Mouse (Mus musculus) layer of hippocampus, postnatal 10 days (tissue): ENCODE data around the gene Wrap73. TPM values are rescaled to one million over a fixed set of nuclear protein-coding genes. Genes with fewer than 3 reads are reported as not detected.

Experiments used
- DNase-seq, 2 experiments: peaks; one replicate each; pipeline ENCODE4 v3.0.0; 2021; ENCODE audit warnings: low spot score in 2 of 2
- total RNA-seq, 2 experiments: library from RNA; stranded (reverse); gene quantifications; 2 replicates each; pipeline ENCODE4 v1.2.3; 2021

Gene Wrap73
- total RNA-seq, 2 experiments from 2014 or later, result 27.3 to 33.0 TPM

GRCm38 (mm10) chr4:154181001-154181400 lies 38.8 kb downstream of the Wrap73 start:
- no peak for DNase-seq

- no peak for DNase-seq
Observed at GRCm38 (mm10) chr4:154183566-154183965, 41.4 kb downstream of the Wrap73 start.

- DNase-seq, result no peak
Observed at GRCm38 (mm10) chr4:154185001-154185400, 42.8 kb downstream of the Wrap73 start.

- DNase-seq, result no peak
Observed at GRCm38 (mm10) chr4:154186002-154186537, 43.9 kb downstream of the Wrap73 start.

- no peak for DNase-seq
Observed at GRCm38 (mm10) chr4:154188948-154189347, 46.8 kb downstream of the Wrap73 start.

GRCm38 (mm10) chr4:154197961-154198360 lies 55.8 kb downstream of the Wrap73 start:
- no peak for DNase-seq

GRCm38 (mm10) chr4:154198377-154198961 lies 56.3 kb downstream of the Wrap73 start:
- no peak for DNase-seq

GRCm38 (mm10) chr4:154201511-154201910 lies 59.3 kb downstream of the Wrap73 start:
- no peak for DNase-seq

- no peak for DNase-seq
Observed at GRCm38 (mm10) chr4:154204532-154204931, 62.4 kb downstream of the Wrap73 start.

- no peak for DNase-seq
Observed at GRCm38 (mm10) chr4:154205392-154205791, 63.2 kb downstream of the Wrap73 start.

GRCm38 (mm10) chr4:154207261-154207660 lies 65.1 kb downstream of the Wrap73 start:
- peak; percentile 75 to 78 for DNase-seq

GRCm38 (mm10) chr4:154209054-154209453 lies 66.9 kb downstream of the Wrap73 start:
- no peak for DNase-seq

- no peak for DNase-seq
Observed at GRCm38 (mm10) chr4:154209825-154210224, 67.7 kb downstream of the Wrap73 start.

- DNase-seq, result no peak
Observed at GRCm38 (mm10) chr4:154211459-154211858, 69.3 kb downstream of the Wrap73 start.

GRCm38 (mm10) chr4:154213586-154213985 lies 71.4 kb downstream of the Wrap73 start:
- peak in 1 of 2 experiments; percentile 37 for DNase-seq

GRCm38 (mm10) chr4:154214075-154214474 lies 71.9 kb downstream of the Wrap73 start:
- DNase-seq, result no peak

Other genes starting within 250 kb of the Wrap73 start
- 10 to 100 TPM; 16.3 to 17.1 TPM for gene A430005L14Rik, start 185.1 kb upstream of the Wrap73 start, total RNA-seq
- 10 to 100 TPM; 12.0 to 14.6 TPM for gene Dffb, start 167.2 kb upstream of the Wrap73 start, total RNA-seq
- 10 to 100 TPM; 26.9 to 27.6 TPM for gene Cep104, start 167.2 kb upstream of the Wrap73 start, total RNA-seq
- 10 to 100 TPM; 57.3 to 64.8 TPM for gene Lrrc47, start 130.6 kb upstream of the Wrap73 start, total RNA-seq
- 1 to 10 TPM; 3.4 to 5.8 TPM for gene Smim1, start 116.1 kb upstream of the Wrap73 start, total RNA-seq
- 1 to 10 TPM; 1.4 to 2.3 TPM for gene Ccdc27, start 99.7 kb upstream of the Wrap73 start, total RNA-seq
- gene Trp73, start 2.2 kb upstream of the Wrap73 start, total RNA-seq, result 1 to 10 TPM; 4.7 to 5.2 TPM
- gene Tprgl, start 18.3 kb downstream of the Wrap73 start, total RNA-seq, result 100 to 1,000 TPM; 135 to 141 TPM
- gene Megf6, start 28.4 kb downstream of the Wrap73 start, total RNA-seq, result 10 to 100 TPM; 11.4 to 11.6 TPM
- gene Arhgef16, start 159.3 kb downstream of the Wrap73 start, total RNA-seq, result under 1 TPM in 1 of 2 experiments, not detected in 1; 0.41 TPM
- under 1 TPM in 1 of 2 experiments, not detected in 1; 0.40 TPM for gene B230104I21Rik, start 193.8 kb downstream of the Wrap73 start, total RNA-seq